Mouse (Mus musculus) right cerebral cortex, adult 2 months (tissue): ENCODE results near the gene Tpm1.

Experiments used
- DNase-seq, 2 experiments: peaks; one replicate each; pipeline ENCODE4 v3.0.0; 2021 to 2022; ENCODE audit warnings: low spot score in 2 of 2

Tpm1 gene

GRCm38 (mm10) chr9:66988198-66988887 is 60.9 kb downstream of the Tpm1 start:
- no peak for DNase-seq

- no peak for DNase-seq
Observed at GRCm38 (mm10) chr9:66985377-66985776, 63.8 kb downstream of the Tpm1 start.

- no peak for DNase-seq
Observed at GRCm38 (mm10) chr9:66982085-66982484, 67.1 kb downstream of the Tpm1 start.

- DNase-seq: peak; percentile 62 to 66
Observed at GRCm38 (mm10) chr9:66980458-66980857, 68.7 kb downstream of the Tpm1 start.

GRCm38 (mm10) chr9:66978468-66978867 is 70.7 kb downstream of the Tpm1 start:
- DNase-seq: no peak

- DNase-seq: peak; percentile 28 to 68
Observed at GRCm38 (mm10) chr9:66977982-66978381, 71.2 kb downstream of the Tpm1 start.

GRCm38 (mm10) chr9:66977121-66977520 is 72.1 kb downstream of the Tpm1 start:
- no peak for DNase-seq

GRCm38 (mm10) chr9:66975239-66975645 is 74.0 kb downstream of the Tpm1 start, which contains the start of gene Lactb:
Gene Lactb, minus strand, starts transcription at chr9:66975484.
- peak; percentile 94 for DNase-seq

- peak; percentile 38 to 59 for DNase-seq
Observed at GRCm38 (mm10) chr9:66974721-66975225, 74.4 kb downstream of the Tpm1 start.
